Mouse (Mus musculus): ENCODE measurements around the gene Calcoco1. TPM values are rescaled to one million over a fixed set of nuclear protein-coding genes. Genes with fewer than 3 reads are reported as not detected.

The Calcoco1 gene
- total and polyA plus RNA-seq, 3 experiments = 2.9 to 19.0 TPM; not detected in 1

- H3K4me1 ChIP-seq (ENCODE audit: control insufficient read depth in 1 of 2, insufficient read depth in 2 of 2, low read length in 2 of 2) = no peaks in the 10 kb centered on the region
- peaks cover 14 to 21% of the 10 kb centered on the region in 2 experiments for H3K27me3 ChIP-seq (ENCODE audit: control insufficient read depth in 1 of 2, insufficient read depth in 2 of 2, low read length in 2 of 2)
- H3K36me3 ChIP-seq (ENCODE audit: control insufficient read depth in 1 of 2, insufficient read depth in 2 of 2, low read length in 2 of 2) = no peaks in the 10 kb centered on the region
- no peak overlapping the region for H3K4me3 ChIP-seq (ENCODE audit: control insufficient read depth in 1 of 2, insufficient read depth in 1 of 2, low read depth in 2 of 2, low read length in 2 of 2)
- no peak overlapping the region for H3K9ac ChIP-seq (ENCODE audit: control insufficient read depth, low read depth, low read length, poor library complexity, severe bottlenecking)
- DNase-seq (ENCODE audit: low read depth, low spot score) = no peak
- no peaks in the 10 kb centered on the region for H3K79me2 ChIP-seq (ENCODE audit: control insufficient read depth, insufficient read depth, low read length, poor library complexity)
- TF ChIP-seq ZKSCAN1 (IDR thresholded peaks at IDR 0.05; ENCODE audit: low read depth, low read length) (no peak), MAFK (IDR thresholded peaks at IDR 0.05; ENCODE audit: borderline replicate concordance, low read depth, low read length) (no peak)
- H3K9me3 ChIP-seq (replicated peaks; ENCODE audit: insufficient read depth, low read length) = no peaks in the 10 kb centered on the region
- no peak overlapping the region for H3K27ac ChIP-seq (ENCODE audit: control insufficient read depth, low read depth, low read length)
Observed at GRCm38 (mm10) chr15:102692321-102692804, 29.6 kb downstream of the Calcoco1 start.

- TF ChIP-seq ZNF384 (IDR thresholded peaks at IDR 0.05; ENCODE audit: low read depth, low read length) (no peak), POLR2A (IDR thresholded peaks at IDR 0.05; ENCODE audit: control insufficient read depth in 1 of 2, insufficient read depth in 1 of 2, low read depth in 1 of 2, low read length in 2 of 2, poor library complexity in 1 of 2) (no peak), TBP (IDR thresholded peaks at IDR 0.05; ENCODE audit: low read depth, low read length) (no peak), JUND (IDR thresholded peaks at IDR 0.05; ENCODE audit: low read depth, low read length) (no peak), ZMIZ1 (IDR thresholded peaks at IDR 0.05; ENCODE audit: low read depth, low read length) (no peak), SMC3 (IDR thresholded peaks at IDR 0.05; ENCODE audit: low read depth, low read length) (no peak), POLR2AphosphoS2 (IDR thresholded peaks at IDR 0.05; ENCODE audit: low read length) (no peak), NELFE (IDR thresholded peaks at IDR 0.05; ENCODE audit: low read depth, low read length) (no peak), KAT2A (conservative IDR thresholded peaks at IDR 0.05; ENCODE audit: low read depth, low read length) (no peak), MAZ (IDR thresholded peaks at IDR 0.05; ENCODE audit: low read depth, low read length) (no peak), HCFC1 (IDR thresholded peaks at IDR 0.05; ENCODE audit: low read depth, low read length) (no peak), ZC3H11A (IDR thresholded peaks at IDR 0.05; ENCODE audit: low read depth, low read length) (no peak), POLR2AphosphoS5 (IDR thresholded peaks at IDR 0.05; ENCODE audit: borderline replicate concordance, low read depth, low read length) (no peak), MYC (IDR thresholded peaks at IDR 0.05; ENCODE audit: low read depth, low read length) (no peak), MAFK (IDR thresholded peaks at IDR 0.05; ENCODE audit: borderline replicate concordance, low read depth, low read length) (no peak), USF1 (IDR thresholded peaks at IDR 0.05; ENCODE audit: low read depth, low read length) (no peak), RCOR1 (IDR thresholded peaks at IDR 0.05; ENCODE audit: low read depth, low read length) (no peak)
- Histone ChIP-seq H3K27me3 (ENCODE audit: control insufficient read depth in 1 of 2, insufficient read depth in 2 of 2, low read length in 2 of 2) (peaks cover 14 to 17% of the 10 kb centered on the region in 2 experiments), H3K4me3 (ENCODE audit: control insufficient read depth in 1 of 2, insufficient read depth in 1 of 2, low read depth in 2 of 2, low read length in 2 of 2) (no peak overlapping the region), H3K36me3 (ENCODE audit: control insufficient read depth in 1 of 2, insufficient read depth in 2 of 2, low read length in 2 of 2) (no peaks in the 10 kb centered on the region), H3K9me3 (replicated peaks; ENCODE audit: insufficient read depth, low read length) (no peaks in the 10 kb centered on the region), H3K4me1 (ENCODE audit: control insufficient read depth in 1 of 2, insufficient read depth in 2 of 2, low read length in 2 of 2) (no peaks in the 10 kb centered on the region), H3K79me2 (ENCODE audit: control insufficient read depth, insufficient read depth, low read length, poor library complexity) (no peaks in the 10 kb centered on the region), H3K27ac (ENCODE audit: control insufficient read depth, low read depth, low read length) (no peak overlapping the region), H3K9ac (ENCODE audit: control insufficient read depth, low read depth, low read length, poor library complexity, severe bottlenecking) (no peak overlapping the region)
- DNase-seq (ENCODE audit: low read depth, low spot score) = no peak
Observed at GRCm38 (mm10) chr15:102685791-102686190, 36.2 kb downstream of the Calcoco1 start.

All from MEL (cell line).